Mouse (Mus musculus) regulatory T cell (primary cell): ENCODE measurements around the gene Lrrc58.

ENCODE experiments used
- in situ Hi-C: fragments of 300-600 bp; cut with MboI, MseI; formaldehyde crosslinking; loops from one replicate; pipeline ENCODE4 v1.15.1; 2025; ENCODE audit warnings: high pct_unique_total_duplicates

Lrrc58 gene

DNA sequence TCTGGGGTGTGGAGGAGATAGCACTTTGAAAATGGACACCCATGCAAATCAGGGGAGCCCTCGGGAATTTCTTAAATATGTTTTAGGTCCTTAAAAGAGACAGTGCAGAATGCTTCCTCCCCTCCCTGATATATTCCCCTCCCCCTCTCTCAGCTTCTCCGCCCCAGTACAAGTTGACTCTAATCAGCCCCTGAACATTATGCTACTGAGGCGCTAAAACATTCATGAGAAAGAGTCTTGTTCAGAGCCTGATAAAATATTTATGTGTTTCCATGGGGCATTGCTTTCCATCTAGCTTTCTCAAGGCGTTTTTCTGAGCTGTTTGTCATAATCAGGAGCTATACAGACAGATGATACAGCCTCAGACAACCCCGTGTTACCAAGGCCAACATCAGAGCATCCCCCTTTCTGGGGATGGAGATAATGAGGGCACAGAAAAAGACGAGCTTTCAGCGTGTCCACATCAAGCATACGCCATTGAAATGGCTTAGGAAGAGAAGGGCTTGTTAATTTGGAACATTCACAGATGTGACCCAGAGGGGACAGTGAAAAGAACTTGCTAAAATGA is 52.7 kb downstream of the Lrrc58 start:
- in situ Hi-C loops: no loop called here

DNA sequence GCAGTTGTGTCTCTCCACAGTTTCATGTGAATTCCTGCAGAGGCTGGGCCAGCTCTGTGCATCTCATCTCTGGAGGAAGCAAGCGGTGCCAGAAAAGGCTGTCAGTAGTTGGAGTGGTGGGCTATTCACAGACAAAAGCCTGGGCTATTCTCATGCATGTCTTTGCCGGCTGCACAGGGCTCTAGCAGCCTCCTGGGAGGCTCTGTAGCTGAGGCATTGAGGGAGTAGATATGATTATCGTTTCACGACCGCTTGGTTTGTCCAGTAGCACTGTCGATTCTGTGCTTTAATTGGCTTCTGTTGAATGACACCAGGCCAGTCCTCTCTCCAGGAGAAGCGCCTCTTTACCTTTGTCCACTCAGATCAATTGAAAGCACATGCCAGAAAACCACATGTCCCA is 57.9 kb downstream of the Lrrc58 start:
- in situ Hi-C loops: loop anchor here (25.0 kb wide), 1 partner anchor 639 kb away; no protein-coding TSS in a partner anchor

DNA sequence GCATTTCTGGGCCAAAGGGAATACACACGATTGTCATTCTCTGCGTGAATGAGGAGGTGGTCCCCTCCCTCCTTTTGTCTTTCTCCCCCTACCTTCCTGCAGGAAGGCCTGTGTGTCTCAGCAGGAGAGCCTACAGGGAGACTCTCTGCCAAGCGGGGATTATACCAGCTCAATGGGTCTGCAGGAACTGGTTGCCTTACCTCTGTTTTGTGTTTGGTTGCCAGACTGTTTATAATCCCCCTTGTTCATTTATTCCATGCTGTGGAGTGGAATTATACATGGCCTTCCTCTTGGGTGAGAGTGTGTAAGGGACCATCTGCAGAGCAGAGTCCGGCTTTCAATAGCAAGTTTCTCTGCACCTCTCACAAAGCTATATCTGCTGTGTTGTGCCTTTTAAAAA is 58.9 kb downstream of the Lrrc58 start:
- in situ Hi-C loops: loop anchor here (25.0 kb wide), 1 partner anchor 640 kb away; no protein-coding TSS in a partner anchor

DNA sequence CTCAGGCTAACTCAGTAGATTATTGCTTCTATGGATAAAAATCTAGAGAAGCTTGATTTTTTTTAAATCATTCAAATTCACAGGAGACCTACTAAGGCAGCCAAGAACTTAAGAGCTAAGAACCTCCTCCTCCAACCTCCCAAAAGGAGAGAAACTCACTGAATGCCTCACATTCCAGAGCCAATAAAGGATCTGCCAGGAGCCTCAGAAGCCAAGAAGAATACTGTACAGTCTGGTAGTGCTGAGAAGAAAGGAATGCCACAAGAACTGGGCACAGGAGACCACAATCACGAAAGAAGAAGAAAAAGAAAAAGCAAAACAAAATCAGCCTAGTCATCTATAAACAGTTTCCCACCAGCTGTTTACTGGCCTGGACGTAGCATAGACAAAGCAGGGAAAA is 60.8 kb downstream of the Lrrc58 start:
- in situ Hi-C loops: loop anchor here (25.0 kb wide), 1 partner anchor 642 kb away; no protein-coding TSS in a partner anchor

DNA sequence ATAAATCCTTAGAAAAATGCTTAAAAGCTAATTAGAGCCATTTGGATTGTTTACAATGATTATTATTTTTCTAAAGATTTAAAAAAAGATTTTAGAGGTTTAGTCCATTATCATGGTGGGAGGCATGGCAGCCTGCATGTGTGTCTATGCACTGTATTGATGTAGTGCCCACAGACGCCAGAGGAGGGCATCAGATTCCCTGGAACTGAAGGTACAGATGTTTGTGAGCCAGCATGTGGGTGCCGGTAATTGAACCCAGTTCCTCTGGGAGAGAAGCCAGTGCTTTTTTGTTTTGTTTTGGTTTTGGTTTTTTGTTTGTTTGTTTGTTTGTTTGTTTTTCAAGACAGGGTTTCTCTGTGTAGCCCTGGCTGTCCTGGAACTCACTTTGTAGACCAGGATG is 61.4 kb downstream of the Lrrc58 start:
- in situ Hi-C loops: loop anchor here (25.0 kb wide), 1 partner anchor 642 kb away; no protein-coding TSS in a partner anchor

DNA sequence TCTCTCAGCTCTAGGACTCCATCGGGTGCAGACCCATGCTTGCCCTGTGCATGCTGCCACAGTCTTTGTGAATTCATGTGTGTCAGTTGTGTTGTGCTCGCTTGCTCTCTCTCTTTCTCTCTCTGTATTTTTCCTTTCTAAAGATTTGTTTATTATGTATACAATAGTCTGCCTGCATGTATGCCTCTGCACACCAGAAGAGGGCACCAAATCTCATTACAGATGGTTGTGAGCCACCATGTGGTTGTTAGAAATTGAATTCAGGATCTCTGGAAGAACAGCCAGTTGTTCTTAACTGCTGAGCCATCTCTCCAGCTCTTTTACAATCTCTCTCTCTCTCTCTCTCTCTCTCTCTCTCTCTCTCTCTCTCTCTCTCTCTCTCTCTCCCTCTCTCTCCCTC is 66.7 kb downstream of the Lrrc58 start:
- in situ Hi-C loops: loop anchor here (25.0 kb wide), 1 partner anchor 648 kb away; no protein-coding TSS in a partner anchor

DNA sequence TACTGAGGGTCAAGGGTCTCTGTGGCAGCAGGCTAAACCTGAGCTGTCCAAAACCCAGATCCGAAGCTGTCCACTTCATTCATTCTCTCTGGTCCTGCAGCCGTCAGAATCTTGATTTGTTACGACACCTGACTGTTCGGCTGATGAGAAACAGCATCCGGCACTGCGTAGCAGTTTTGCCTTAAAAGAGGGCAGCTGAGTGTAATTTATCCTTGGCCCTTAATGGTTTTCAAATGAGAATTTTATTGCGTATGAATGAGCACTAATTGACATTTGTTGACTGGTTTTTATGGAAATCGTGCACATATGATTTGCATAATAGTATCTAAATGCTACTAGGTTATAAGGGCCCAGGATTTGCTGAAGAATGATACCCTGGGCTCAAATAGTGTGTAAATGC is 69.1 kb downstream of the Lrrc58 start:
- in situ Hi-C loops: loop anchor here (25.0 kb wide), 1 partner anchor 650 kb away; no protein-coding TSS in a partner anchor
